In the genomic region with DNA sequence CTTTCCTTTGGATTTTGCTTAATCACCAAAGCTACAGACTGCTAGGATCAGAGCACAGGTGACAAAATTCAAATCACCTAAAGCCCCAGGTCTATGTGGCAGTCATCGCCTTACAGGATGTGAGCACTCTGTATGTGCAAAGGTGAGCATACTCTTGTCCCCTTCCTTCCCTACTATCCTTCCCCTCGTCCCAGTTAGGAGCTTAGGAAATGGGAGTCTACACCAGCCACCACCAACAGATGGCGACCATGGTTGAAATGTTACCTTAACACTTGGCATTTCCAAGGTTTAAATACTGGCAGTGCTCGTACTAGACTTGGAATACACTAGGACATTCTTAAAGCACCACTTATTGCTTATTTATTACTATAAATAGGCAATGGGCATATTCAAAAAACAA, we compare ENCODE assay signal across 9 mouse cellular contexts.
DNase-seq lines count a peak whose midpoint lies in the region; ATAC-seq lines count a peak whose summit lies in the region.
"Had no signal": no experiment of that assay in that cellular context is flagged by ENCODE, and none has a peak within 500 bp of the region (broad histone marks: within the 10 kb centered on the region; RNA-seq: fewer than 3 reads in every experiment).

No protein-coding gene starts in this region.

- intact Hi-C loops in left cerebral cortex, postnatal 36 days (cut with DNase I), result loop anchor here (10.0 kb wide), 2 partner anchors 603 to 653 kb away; no protein-coding TSS in a partner anchor

- no peak overlapping the region for H3K27ac ChIP-seq in midbrain, embryonic 12.5 days (replicated peaks)

- 16% methylated on average over 4 of the region's 4 CpGs for WGBS in midbrain, embryonic 12.5 days

- peaks cover 81% of the 10 kb centered on the region for H3K27me3 ChIP-seq in midbrain, embryonic 12.5 days

- peaks cover 19% of the 10 kb centered on the region for H3K4me1 ChIP-seq in midbrain, embryonic 12.5 days

- peak; percentile 32 for DNase-seq in CD4-positive, CD25-positive, alpha-beta regulatory T cell, adult 2 months (ENCODE audit: low read depth, low spot score)
- peak; percentile 33 to 38 for DNase-seq in left cerebral cortex, adult 18-20 months (ENCODE audit: low spot score in 2 of 2)
- DNase-seq in left cerebral cortex, postnatal 36 days (ENCODE audit: low spot score in 2 of 2), result no peak
- DNase-seq in embryo, embryonic 10.5 days (ENCODE audit: low spot score), result peak; percentile 72
- DNase-seq in kidney, postnatal 10 days, result peak; percentile 69
- DNase-seq in urinary bladder, postnatal 10 days (ENCODE audit: low spot score), result no peak

- H3K9me3 ChIP-seq in midbrain, embryonic 12.5 days, result no peaks in the 10 kb centered on the region

- ATAC-seq in CD4-positive, CD25-positive, alpha-beta regulatory T cell, adult 4 months, result no peak
- ATAC-seq in midbrain, embryonic 12.5 days (ENCODE audit: low FRiP score, low read depth), result peak; percentile 48; the same call in 1 of the 2 replicates

- H3K4me3 ChIP-seq in midbrain, embryonic 12.5 days, result no peak overlapping the region
- H3K4me3 ChIP-seq: erythroblast, embryonic 14.5 days had no signal

- H3K9ac ChIP-seq in midbrain, embryonic 12.5 days (replicated peaks), result no peak overlapping the region

- H3K36me3 ChIP-seq in midbrain, embryonic 12.5 days, result no peaks in the 10 kb centered on the region

- peak overlapping the region; percentile 41 for H3K4me2 ChIP-seq in midbrain, embryonic 12.5 days (replicated peaks)

Comparison
In these comparisons a context has a peak if more than half of its experiments do, and no peak if none do; other contexts are left out.
1. DNase-seq: peak in CD4-positive, CD25-positive, alpha-beta regulatory T cell, adult 2 months (single experiment), left cerebral cortex, adult 18-20 months (2 of 2), embryo, embryonic 10.5 days (single experiment) and kidney, postnatal 10 days (single experiment); none in left cerebral cortex, postnatal 36 days (0 of 2) and urinary bladder, postnatal 10 days (single experiment).